Mouse (Mus musculus) lung, postnatal 14 days (tissue): ENCODE data around the gene Slc37a3.
"Not testable (repeated sequence)": the region's sequence is repeated elsewhere in the genome, so short reads cannot be mapped to it uniquely, and the experiment has no call there.

Source experiments
- DNase-seq: peaks from one replicate; pipeline ENCODE4 v3.0.0; 2021

The Slc37a3 gene

DNA sequence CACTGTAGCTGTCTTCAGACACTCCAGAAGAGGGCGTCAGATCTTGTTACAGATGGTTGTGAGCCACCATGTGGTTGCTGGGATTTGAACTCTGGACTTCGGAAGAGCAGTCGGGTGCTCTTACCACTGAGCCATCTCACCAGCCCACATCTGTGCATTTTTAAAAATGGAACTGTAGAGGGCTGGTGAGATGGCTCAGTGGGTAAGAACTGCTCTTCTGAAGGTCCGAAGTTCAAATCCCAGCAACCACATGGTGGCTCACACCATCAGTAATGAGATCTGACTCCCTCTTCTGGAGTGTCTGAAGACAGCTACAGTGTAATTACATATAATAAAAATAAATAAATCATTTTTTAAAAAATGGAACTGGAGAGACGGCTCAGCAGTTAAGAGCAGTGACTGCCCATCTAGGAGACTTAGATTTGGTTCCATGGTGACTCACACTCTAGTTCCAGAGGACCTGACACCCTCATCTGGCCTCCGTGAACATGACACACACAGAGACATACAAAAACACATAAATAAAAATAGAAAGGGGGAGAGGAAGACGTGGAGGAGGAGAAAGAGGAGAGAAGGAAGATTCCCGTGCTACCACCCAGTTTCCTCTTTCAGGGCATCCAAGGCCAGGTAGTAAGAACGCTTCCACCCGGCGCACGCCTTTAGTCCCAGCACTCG is 823 bp upstream of the Slc37a3 start:
- not testable (repeated sequence) for DNase-seq

DNA sequence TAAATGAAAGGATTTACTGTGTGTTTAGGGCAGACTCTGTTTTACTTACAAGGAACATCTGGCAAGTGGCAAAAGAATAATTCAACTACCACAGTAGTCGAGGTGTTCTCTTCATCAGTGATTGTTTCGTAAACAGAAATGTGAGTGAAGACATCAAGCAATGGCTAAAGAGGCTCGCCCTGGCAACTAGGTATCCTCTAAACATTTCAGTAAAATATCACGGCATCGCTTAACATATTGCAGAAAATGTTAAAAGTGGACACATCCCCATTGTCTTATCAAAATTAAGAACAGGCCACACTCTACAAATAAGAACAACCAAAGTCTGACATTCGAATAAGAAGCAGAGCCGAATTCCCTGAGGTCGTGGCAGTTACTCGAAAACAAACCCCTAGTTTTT is 700 bp downstream of the Slc37a3 start:
- DNase-seq: no peak

DNA sequence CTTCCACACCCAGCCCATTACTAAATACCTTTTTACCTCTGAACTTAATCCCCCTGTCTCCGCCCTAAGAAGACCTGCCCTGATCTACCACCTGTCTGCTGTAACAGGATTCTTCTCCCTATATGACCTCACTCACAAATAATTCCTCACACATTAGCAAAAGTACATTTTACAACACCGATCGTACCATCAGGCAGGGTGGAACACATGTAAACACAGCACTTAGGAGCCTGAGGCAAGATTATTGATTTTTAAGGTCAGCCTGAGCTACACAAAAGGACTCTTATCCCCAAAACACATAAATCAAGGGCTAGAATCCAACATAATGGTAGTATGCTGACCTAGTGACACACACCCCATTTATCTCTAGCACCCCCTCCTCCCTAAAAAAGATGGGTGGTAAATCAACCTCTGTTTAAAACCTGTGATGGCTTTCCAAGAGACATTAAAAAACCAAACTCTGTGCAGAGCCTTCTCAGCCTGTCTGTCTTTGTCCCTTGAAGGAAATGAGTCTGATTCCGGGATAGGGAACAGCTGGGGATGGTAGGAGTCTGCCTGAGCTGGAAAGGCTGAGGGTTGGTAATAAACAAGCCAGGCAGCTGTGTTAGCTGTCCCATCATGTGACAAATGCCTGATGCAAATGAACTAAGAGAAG is 4.0 kb downstream of the Slc37a3 start:
- no peak for DNase-seq

GRCm38 (mm10) chr6:39372727-39373126 is 4.7 kb downstream of the Slc37a3 start:
- DNase-seq: peak; percentile 39

DNA sequence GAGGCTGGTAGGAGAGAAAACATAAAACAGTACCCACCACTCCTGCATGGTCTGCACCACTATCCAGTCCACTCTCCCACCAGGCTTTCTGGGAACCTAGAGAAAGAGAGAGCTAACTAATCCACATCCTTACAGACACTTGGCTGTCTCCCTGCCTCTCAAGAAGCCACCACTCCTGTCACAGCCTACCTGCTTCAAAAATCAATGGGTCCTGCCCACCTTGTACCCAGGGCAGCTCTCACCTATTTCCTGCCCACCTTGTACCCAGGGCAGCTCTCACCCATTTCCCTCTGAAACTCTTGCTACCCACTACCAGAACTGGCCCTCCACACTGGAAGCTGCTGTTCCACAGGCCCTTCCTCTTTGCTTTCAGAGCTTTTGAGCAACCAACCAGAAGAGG is 5.4 kb downstream of the Slc37a3 start:
- no peak for DNase-seq

DNA sequence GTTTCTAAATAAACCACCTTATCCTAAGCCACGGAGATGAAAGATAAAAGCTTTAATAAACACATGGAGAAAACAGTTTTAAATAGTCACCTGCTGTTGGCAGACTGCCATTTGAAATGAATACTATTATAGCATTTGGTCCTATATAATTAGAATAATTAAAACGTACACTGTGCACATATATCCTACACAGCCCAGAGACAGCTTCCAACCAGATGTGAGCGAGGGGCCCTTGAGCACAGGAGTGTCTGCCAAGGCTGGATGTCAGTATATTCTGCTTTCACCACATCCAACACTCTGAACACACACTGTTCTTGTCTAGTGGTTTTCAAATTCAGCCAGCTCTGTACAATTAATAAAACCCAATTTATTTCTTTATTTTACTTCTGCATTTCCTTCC is 7.8 kb downstream of the Slc37a3 start:
- DNase-seq: no peak

DNA sequence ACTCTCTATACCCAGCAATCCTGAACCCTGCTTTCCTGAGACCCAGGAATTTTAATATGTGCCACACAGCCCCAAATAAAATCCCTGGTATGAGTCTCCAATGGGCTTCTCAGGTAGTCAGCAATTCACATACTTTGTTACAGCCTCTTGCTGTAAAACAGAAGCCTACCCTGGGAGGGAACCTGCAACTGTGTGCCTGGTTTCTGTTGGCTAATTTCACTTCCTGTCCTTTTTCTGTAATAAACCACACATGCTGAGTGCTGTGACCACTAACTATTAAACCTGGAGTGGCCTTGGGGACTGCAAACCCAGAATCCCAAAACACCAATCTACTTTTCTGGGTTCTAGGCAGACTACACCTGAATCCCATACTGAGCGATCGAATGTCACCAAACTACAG is 14.8 kb downstream of the Slc37a3 start:
- DNase-seq: no peak

- DNase-seq: not testable (repeated sequence)
These were observed 18.3 kb downstream of the Slc37a3 start for GRCm38 (mm10) chr6:39359207-39359606.

GRCm38 (mm10) chr6:39348946-39349345 is 28.5 kb downstream of the Slc37a3 start:
- DNase-seq: no peak

GRCm38 (mm10) chr6:39347880-39348814 is 29.3 kb downstream of the Slc37a3 start:
- peak; percentile 15 for DNase-seq

DNA sequence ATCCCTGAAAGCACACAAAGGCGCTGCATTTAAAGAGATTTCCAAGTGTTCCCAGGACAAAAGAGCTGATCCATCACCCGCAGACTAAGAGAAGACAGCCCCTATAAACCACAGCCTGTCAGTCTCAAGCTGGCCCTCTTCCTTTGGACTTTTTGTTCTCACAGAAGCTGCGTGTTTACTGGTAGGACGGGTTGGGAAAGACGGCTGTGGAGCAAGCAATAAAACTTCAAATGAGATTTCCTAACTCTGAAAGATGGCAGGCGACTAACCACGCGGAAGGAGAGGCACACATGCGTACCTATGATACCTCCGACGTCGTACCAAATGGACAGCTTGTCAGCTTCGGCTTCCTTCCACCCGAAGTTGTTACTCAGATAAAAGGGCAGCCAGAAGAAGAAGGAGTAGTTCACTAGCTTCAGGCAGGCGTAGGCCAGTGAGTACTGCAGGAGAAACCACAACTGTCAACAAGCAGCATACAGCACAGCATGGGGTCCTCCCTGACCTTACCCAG is 30.4 kb downstream of the Slc37a3 start:
- peak; percentile 33 for DNase-seq

- no peak for DNase-seq
These were observed 32.0 kb downstream of the Slc37a3 start for GRCm38 (mm10) chr6:39345430-39345829.

- DNase-seq: peak; percentile 87
These were observed 33.5 kb downstream of the Slc37a3 start for GRCm38 (mm10) chr6:39344020-39344419.

DNA sequence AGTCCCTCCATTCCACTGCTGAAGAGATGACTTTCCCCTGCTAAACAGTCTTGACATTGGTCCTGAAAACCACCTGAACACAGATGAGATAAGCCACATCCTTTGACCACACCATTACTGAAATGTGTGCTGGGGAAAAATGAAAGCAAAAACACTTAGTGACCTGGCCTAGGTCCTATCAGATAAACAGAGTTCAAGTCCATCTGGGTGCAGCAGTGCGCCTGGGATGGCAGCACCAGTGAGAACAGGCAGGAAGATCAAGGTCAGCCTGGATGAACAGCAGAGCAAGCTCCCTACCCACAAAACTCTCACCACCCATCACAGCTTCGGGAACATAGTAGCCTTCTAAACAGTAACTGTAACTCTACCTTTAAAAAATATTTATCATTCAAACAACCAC is 35.7 kb downstream of the Slc37a3 start:
- no peak for DNase-seq

DNA sequence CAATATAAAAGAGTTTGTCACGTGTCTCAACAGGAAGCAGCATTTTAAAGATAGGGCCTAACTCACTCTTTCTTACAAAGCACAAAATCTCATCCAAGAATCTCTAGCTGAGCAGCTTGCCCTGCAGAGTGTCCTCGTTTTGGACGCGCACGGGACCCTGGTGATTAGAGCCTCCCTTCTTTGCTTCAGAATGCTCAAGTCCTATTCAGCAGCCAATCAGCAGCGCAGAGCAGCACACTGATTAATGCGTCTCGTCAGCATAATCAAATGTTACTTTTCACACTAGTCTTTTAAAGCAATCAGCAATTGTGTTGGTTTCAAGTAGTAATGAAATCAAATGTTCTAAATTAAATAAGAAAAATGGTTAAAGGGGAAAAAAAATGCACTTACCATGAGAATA is 39.1 kb downstream of the Slc37a3 start:
- no peak for DNase-seq

DNA sequence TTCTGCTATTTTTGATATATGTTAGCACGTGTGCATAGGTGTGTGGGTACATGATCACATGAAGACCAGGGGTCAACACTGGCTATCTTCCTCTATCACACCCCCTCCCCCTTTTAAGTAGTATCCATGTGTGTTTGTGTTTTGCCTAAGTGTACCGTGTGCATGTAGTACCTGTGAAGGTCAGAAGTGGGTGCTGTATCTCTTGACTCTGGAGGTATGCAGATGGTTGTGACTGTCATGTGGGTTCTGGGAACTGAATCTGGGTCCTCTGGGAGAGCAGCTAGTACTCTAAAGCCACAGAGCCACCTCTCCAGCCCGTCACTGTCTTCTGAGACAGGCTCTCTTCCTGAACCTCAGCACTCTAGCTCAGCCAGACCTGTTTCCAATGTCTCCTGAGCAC is 42.6 kb downstream of the Slc37a3 start:
- DNase-seq: no peak

DNA sequence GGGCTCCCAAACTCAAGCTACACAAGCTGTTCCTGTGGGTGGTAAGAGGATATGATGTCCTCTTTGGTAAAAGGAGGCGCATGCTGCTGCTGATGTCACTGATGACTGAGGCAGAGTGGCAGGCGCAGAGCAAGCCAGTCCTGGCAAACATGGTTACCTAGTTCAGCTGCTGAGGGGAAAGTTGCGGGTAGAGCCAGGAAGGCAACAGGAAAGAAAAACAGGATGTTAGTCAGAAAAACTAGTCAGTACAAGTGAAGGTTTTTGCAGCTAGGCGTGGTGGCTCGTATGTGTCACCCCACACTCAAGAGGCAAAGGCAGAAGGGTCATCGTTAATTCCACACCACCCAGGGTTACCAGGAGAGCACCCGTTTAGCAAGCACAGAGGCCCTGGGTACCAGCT is 43.3 kb downstream of the Slc37a3 start:
- no peak for DNase-seq

DNA sequence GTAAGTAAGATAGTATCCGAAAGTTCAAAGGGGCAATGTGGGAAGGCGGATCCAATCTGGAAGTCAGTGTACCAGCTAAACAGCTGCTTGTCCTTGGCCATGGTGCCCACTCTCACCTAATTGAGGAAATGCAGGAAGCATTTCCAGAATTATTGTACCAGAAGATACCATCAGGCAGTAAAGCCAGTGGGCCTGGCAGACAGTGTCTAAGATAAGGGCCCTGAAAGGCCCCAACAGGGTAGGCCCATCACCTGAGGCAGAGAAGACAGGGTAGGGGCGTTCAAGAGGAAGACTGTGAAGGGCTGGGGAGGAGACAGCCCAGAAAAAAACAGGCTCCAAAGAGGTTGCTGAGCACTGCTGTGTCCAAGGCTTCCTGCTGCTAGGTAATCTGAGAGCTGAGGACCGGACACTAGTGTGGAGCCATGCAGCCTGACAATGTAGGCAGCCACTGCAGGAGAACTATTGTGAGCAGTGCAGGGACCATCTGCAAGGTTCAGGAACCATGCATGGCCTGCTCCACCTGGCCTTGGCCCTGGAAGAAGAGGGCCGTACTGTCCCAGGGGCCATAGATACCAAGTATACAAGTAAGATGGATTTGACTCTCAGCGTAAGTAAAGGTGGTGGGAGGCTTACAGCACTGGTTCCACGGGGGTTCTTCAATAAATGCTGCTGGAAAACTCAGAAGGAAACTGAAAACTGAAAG is 45.3 kb downstream of the Slc37a3 start:
- DNase-seq: no peak

GRCm38 (mm10) chr6:39330981-39331380 is 46.5 kb downstream of the Slc37a3 start:
- DNase-seq: no peak

DNA sequence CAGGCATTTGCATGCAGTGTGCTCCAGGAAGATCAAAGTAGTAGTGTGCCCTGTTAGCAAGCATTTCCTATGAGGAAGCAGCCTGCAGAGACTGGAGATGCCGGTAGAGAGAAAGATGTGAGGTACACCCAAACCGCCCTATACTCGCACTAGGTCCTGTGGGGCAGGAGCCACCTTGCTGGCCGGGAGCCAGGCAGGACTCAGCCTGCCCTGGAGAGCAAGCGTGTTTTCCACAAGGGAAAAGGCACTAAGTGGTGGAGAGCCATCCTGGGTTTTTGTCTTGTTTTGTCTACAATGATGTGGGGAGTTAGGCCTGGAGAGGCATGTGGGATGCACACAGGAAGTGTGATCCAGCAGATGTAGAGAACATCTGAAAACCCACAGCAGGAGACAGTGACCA is 57.2 kb downstream of the Slc37a3 start:
- DNase-seq: no peak

GRCm38 (mm10) chr6:39319061-39319761 is 58.3 kb downstream of the Slc37a3 start:
- DNase-seq: peak; percentile 56

DNA sequence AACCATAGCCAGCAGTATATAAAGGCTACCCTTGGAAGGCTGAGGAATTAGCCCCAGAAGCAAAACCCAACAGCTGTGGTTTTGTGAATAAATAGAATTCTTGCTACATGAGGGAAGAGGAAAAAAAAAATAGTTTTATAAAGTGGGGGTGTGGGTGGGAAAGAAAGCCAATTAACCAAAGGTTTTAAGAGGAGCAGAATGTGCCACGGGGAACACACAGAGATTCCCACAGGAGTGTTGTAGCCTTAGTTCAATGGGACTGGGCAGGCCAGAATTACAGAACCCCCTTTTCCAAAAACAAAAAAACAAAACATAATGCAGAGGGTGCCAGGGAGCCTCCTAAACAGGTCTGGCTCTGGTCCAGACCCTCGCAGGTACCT is 58.9 kb downstream of the Slc37a3 start:
- DNase-seq: no peak
